Mouse (Mus musculus): ENCODE measurements around the gene Paqr3. TPM values are rescaled to one million over a fixed set of nuclear protein-coding genes. Genes with fewer than 3 reads are reported as not detected.

The Paqr3 gene
- total and polyA plus RNA-seq, 2 experiments from 2014 or later: 11.6 to 44.7 TPM

- Histone ChIP-seq H3K4me1 (ENCODE audit: insufficient read depth, low read length) (no peaks in the 10 kb centered on the region), H3K4me2 (ENCODE audit: low read depth, low read length) (no peak overlapping the region), H3K27me3 (ENCODE audit: insufficient read depth, low read length) (no peaks in the 10 kb centered on the region), H3K36me3 (ENCODE audit: insufficient read depth, low read length) (peaks cover 18% of the 10 kb centered on the region), H3K4me3 (ENCODE audit: low read length) (no peak overlapping the region), H3K9me3 (ENCODE audit: low read length) (no peaks in the 10 kb centered on the region), H3K27ac (no peak overlapping the region), H3K9ac (replicated peaks; ENCODE audit: low read length) (no peak overlapping the region)
- TF ChIP-seq CTCF (IDR thresholded peaks at IDR 0.05; ENCODE audit: low read depth): no peak
- no peak for ATAC-seq
- no peak for DNase-seq (ENCODE audit: low spot score)
- WGBS: 85% methylated on average over 24 of the region's 24 CpGs
Observed at GRCm38 (mm10) chr5:97087030-97087630, 24.3 kb downstream of the Paqr3 start.

GRCm38 (mm10) chr5:97085071-97085470, 26.3 kb downstream of the Paqr3 start:
- TF ChIP-seq CTCF (IDR thresholded peaks at IDR 0.05; ENCODE audit: low read depth): no peak
- H3K27me3 ChIP-seq (ENCODE audit: insufficient read depth, low read length): no peaks in the 10 kb centered on the region
- no peaks in the 10 kb centered on the region for H3K9me3 ChIP-seq (ENCODE audit: low read length)
- 94% methylated on average over 6 of the region's 6 CpGs for WGBS
- DNase-seq (ENCODE audit: low spot score) (no peak), ATAC-seq (no peak)
- peaks cover 18% of the 10 kb centered on the region for H3K36me3 ChIP-seq (ENCODE audit: insufficient read depth, low read length)
- no peaks in the 10 kb centered on the region for H3K4me1 ChIP-seq (ENCODE audit: insufficient read depth, low read length)
- no peak overlapping the region for H3K4me2 ChIP-seq (ENCODE audit: low read depth, low read length)
- no peak overlapping the region for H3K27ac ChIP-seq
- no peak overlapping the region for H3K4me3 ChIP-seq (ENCODE audit: low read length)
- no peak overlapping the region for H3K9ac ChIP-seq (replicated peaks; ENCODE audit: low read length)

- no peaks in the 10 kb centered on the region for H3K9me3 ChIP-seq (ENCODE audit: low read length)
- H3K9ac ChIP-seq (replicated peaks; ENCODE audit: low read length): no peak overlapping the region
- ATAC-seq (no peak), DNase-seq (ENCODE audit: low spot score) (no peak)
- peaks cover 18% of the 10 kb centered on the region for H3K36me3 ChIP-seq (ENCODE audit: insufficient read depth, low read length)
- no peak overlapping the region for H3K4me2 ChIP-seq (ENCODE audit: low read depth, low read length)
- no peak for TF ChIP-seq CTCF (IDR thresholded peaks at IDR 0.05; ENCODE audit: low read depth)
- H3K27me3 ChIP-seq (ENCODE audit: insufficient read depth, low read length): no peaks in the 10 kb centered on the region
- H3K4me1 ChIP-seq (ENCODE audit: insufficient read depth, low read length): no peaks in the 10 kb centered on the region
- no peak overlapping the region for H3K4me3 ChIP-seq (ENCODE audit: low read length)
- WGBS: 89% methylated on average over 4 of the region's 4 CpGs
- no peak overlapping the region for H3K27ac ChIP-seq
Observed at GRCm38 (mm10) chr5:97084541-97084940, 26.9 kb downstream of the Paqr3 start.

- H3K9me3 ChIP-seq (ENCODE audit: low read length): no peaks in the 10 kb centered on the region
- no peaks in the 10 kb centered on the region for H3K27me3 ChIP-seq (ENCODE audit: insufficient read depth, low read length)
- no peak overlapping the region for H3K9ac ChIP-seq (replicated peaks; ENCODE audit: low read length)
- H3K4me1 ChIP-seq (ENCODE audit: insufficient read depth, low read length): no peaks in the 10 kb centered on the region
- no peak overlapping the region for H3K27ac ChIP-seq
- no peak overlapping the region for H3K4me3 ChIP-seq (ENCODE audit: low read length)
- no peak overlapping the region for H3K4me2 ChIP-seq (ENCODE audit: low read depth, low read length)
- DNase-seq (ENCODE audit: low spot score): no peak
- 93% methylated on average over 6 of the region's 6 CpGs for WGBS
- ATAC-seq: no peak
- peaks cover 18% of the 10 kb centered on the region for H3K36me3 ChIP-seq (ENCODE audit: insufficient read depth, low read length)
- no peak for TF ChIP-seq CTCF (IDR thresholded peaks at IDR 0.05; ENCODE audit: low read depth)
Observed at GRCm38 (mm10) chr5:97083701-97084100, 27.7 kb downstream of the Paqr3 start.

- 58% methylated on average over 3 of the region's 3 CpGs for WGBS
- H3K4me3 ChIP-seq (ENCODE audit: low read length): no peak overlapping the region
- no peak overlapping the region for H3K4me2 ChIP-seq (ENCODE audit: low read depth, low read length)
- no peaks in the 10 kb centered on the region for H3K27me3 ChIP-seq (ENCODE audit: insufficient read depth, low read length)
- DNase-seq (ENCODE audit: low spot score) (peak; percentile 67), ATAC-seq (peak; percentile 52; the same call in 1 of the 2 replicates)
- peaks cover 4% of the 10 kb centered on the region; the same call in 1 of the 2 replicates for H3K36me3 ChIP-seq (ENCODE audit: insufficient read depth, low read length)
- peak; percentile 71 for TF ChIP-seq CTCF (IDR thresholded peaks at IDR 0.05; ENCODE audit: low read depth)
- no peaks in the 10 kb centered on the region for H3K9me3 ChIP-seq (ENCODE audit: low read length)
- H3K27ac ChIP-seq: no peak overlapping the region
- H3K4me1 ChIP-seq (ENCODE audit: insufficient read depth, low read length): no peaks in the 10 kb centered on the region
- no peak overlapping the region for H3K9ac ChIP-seq (replicated peaks; ENCODE audit: low read length)
Observed at GRCm38 (mm10) chr5:97081481-97081880, 29.9 kb downstream of the Paqr3 start.

- DNase-seq (ENCODE audit: low spot score): no peak
- H3K4me1 ChIP-seq (ENCODE audit: insufficient read depth, low read length): no peaks in the 10 kb centered on the region
- TF ChIP-seq CTCF (IDR thresholded peaks at IDR 0.05; ENCODE audit: low read depth): no peak
- H3K27ac ChIP-seq: no peak overlapping the region
- no peaks in the 10 kb centered on the region for H3K27me3 ChIP-seq (ENCODE audit: insufficient read depth, low read length)
- no peaks in the 10 kb centered on the region for H3K9me3 ChIP-seq (ENCODE audit: low read length)
- no peaks in the 10 kb centered on the region for H3K36me3 ChIP-seq (ENCODE audit: insufficient read depth, low read length)
- no peak overlapping the region for H3K4me3 ChIP-seq (ENCODE audit: low read length)
- H3K4me2 ChIP-seq (ENCODE audit: low read depth, low read length): no peak overlapping the region
- 73% methylated on average over 5 of the region's 5 CpGs for WGBS
- ATAC-seq: no peak
- H3K9ac ChIP-seq (replicated peaks; ENCODE audit: low read length): no peak overlapping the region
Observed at GRCm38 (mm10) chr5:97078641-97079040, 32.8 kb downstream of the Paqr3 start.

GRCm38 (mm10) chr5:97077676-97078075, 33.7 kb downstream of the Paqr3 start:
- DNase-seq (ENCODE audit: low spot score) (peak; percentile 36), ATAC-seq (peak; percentile 46; the same call in 1 of the 2 replicates)
- Histone ChIP-seq H3K9me3 (ENCODE audit: low read length) (no peaks in the 10 kb centered on the region), H3K4me2 (ENCODE audit: low read depth, low read length) (no peak overlapping the region), H3K9ac (replicated peaks; ENCODE audit: low read length) (no peak overlapping the region), H3K4me3 (ENCODE audit: low read length) (no peak overlapping the region), H3K36me3 (ENCODE audit: insufficient read depth, low read length) (no peaks in the 10 kb centered on the region), H3K27ac (no peak overlapping the region), H3K4me1 (ENCODE audit: insufficient read depth, low read length) (no peaks in the 10 kb centered on the region), H3K27me3 (ENCODE audit: insufficient read depth, low read length) (no peaks in the 10 kb centered on the region)
- WGBS: 51% methylated on average over 7 of the region's 7 CpGs
- no peak for TF ChIP-seq CTCF (IDR thresholded peaks at IDR 0.05; ENCODE audit: low read depth)

Data from hindbrain, postnatal 0 days (tissue).